Mouse (Mus musculus): ENCODE results near the gene Depdc1b. TPM values are rescaled to one million over a fixed set of nuclear protein-coding genes. Genes with fewer than 3 reads are reported as not detected.

Gene Depdc1b
- polyA plus RNA-seq (2012; ENCODE audit: low replicate concordance), result 0.15 and 1.1 TPM in 2 replicates

DNA sequence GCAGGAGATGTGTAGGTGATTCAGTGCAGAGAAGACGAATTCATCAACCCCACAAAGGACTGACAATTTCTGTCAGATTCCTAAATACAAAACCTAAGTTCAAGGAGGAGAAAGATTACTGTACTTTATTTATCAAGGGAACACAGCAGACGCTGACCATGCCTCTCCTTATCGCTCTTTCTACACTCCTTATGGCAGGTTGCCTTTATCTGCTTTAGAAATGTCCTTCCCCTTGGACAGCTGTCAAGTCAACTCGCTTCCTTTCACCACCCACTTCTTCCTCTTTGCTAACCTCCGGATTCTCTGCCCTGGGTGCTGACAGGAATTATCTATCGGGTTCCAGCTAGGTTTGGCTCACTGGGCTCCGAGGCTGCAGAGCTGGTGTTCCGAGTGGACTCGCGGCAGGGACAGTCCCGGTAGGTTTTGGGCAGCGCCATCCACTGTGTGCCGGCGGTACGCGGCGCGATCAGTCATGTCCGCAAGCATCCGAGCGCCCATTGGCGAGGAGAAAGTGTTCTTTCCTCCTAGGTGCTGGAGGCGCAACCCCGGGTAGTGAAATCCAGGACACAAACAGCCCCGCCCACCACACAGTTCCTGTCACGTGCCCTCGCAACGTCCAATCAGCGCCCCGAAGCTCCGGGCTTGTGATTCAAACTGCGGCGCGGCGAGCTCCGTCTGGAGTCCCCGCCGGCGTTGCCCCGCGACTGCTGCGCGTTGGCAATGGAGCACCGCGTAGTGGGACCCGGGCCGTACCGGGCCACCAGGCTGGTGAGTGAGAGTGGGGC lies at the start of gene Depdc1b:
Gene Depdc1b (plus strand): TSS at position 631 of the 785 bp plus-strand sequence.

DNA sequence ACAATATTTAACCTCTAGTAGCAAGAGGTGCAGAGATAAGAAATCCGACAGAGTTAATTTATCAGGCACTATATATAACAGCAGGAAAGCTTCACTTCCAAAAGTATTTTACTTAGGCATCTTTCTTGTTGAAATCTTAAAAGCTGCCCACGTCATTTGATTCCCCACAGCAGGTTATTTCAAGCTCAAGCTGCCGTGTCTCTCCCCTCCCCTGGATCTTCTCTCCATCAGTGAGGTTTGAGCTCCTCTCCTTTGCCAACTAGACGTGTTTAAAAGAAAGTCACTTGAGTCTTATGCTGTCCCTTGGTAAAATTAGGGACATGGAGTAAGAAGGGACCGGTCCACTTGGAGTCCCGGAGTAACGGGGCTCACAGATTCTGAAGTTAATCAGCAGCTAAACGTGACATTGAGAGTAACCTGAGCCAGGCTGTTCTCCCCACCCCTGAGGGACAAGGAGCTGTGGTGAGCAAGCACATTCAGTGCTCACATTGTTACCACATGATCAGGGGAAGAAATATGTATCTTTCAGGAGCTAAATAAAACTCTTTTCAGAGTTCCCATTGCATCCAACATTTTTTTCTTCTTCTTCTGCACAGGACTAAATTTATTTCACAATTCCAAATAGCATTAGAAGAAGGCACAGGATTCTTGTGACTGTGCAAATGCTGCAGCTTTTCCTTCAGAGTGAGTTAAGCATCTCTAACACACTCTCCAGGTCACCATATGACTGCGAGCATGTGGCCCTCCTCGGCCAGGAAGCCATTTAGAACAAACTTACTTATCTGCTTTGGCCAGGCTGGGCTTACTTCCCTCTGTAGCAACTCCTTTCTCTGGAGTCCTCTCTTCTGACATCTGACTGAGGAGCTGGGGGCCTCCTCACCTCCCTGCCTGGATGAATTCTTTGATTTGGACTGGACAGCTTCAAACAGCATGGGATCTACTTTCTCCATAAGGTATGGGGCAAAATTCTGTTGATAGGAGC lies 133.3 kb downstream of the Depdc1b start, which contains the start of gene Pde4d:
Gene Pde4d (plus strand): TSS at position 833 of the 982 bp plus-strand sequence.

Other genes starting within 250 kb of the Depdc1b start
- 13.1 and 21.4 TPM in 2 replicates for gene Ndufaf2, start 157.7 kb upstream of the Depdc1b start, polyA plus RNA-seq (2012; ENCODE audit: low replicate concordance)
- 0.40 and 1.5 TPM in 2 replicates for gene Ercc8, start 157.6 kb upstream of the Depdc1b start, polyA plus RNA-seq (2012; ENCODE audit: low replicate concordance)
- gene Elovl7, start 101.9 kb upstream of the Depdc1b start, polyA plus RNA-seq (2012; ENCODE audit: low replicate concordance), result 0.19 and 0.20 TPM in 2 replicates
- gene Pde4d, start 133.6 kb downstream of the Depdc1b start, polyA plus RNA-seq (2012; ENCODE audit: low replicate concordance), result 5.9 and 14.1 TPM in 2 replicates